Mouse (Mus musculus): ENCODE measurements around the gene Zdhhc7. TPM values are rescaled to one million over a fixed set of nuclear protein-coding genes. Genes with fewer than 3 reads are reported as not detected.
A peak's percentile ranks its signal among the peaks of the same experiment; 100 is the strongest.

Gene Zdhhc7
- total and polyA plus RNA-seq, 3 experiments, result 18.3 to 26.3 (median 23.7) TPM

GRCm38 (mm10) chr8:120083261-120083660 is 18.0 kb downstream of the Zdhhc7 start:
- Histone ChIP-seq H3K27me3 (replicated peaks) (no peaks in the 10 kb centered on the region), H3K9ac (ENCODE audit: insufficient read depth, low read depth) (no peak overlapping the region), H3K4me1 (ENCODE audit: control insufficient read depth in 1 of 2, insufficient read depth in 2 of 2) (peaks cover 19 to 22% of the 10 kb centered on the region in 2 experiments), H3K9me3 (replicated peaks; ENCODE audit: low read length) (no peaks in the 10 kb centered on the region), H3K4me3 (replicated peaks in 1 of 3; ENCODE audit: low read depth in 2 of 3, low read length in 2 of 3, poor library complexity in 1 of 3) (no peak overlapping the region), H3K79me2 (replicated peaks; ENCODE audit: control insufficient read depth, extremely low read depth, insufficient read depth, poor library complexity, severe bottlenecking) (no peaks in the 10 kb centered on the region), H3K4me2 (ENCODE audit: insufficient read depth, low read depth, poor library complexity, severe bottlenecking) (no peak overlapping the region), H3K36me3 (replicated peaks in 1 of 2; ENCODE audit: control insufficient read depth in 1 of 2, insufficient read depth in 1 of 2, low read length in 1 of 2) (peaks cover 56 to 69% of the 10 kb centered on the region in 2 experiments), H3K27ac (ENCODE audit: insufficient read depth, low read depth) (no peak overlapping the region)
- dilution Hi-C loops (cut with MboI; ENCODE audit: extremely low pct_ligation_motif_present, extremely low pct_unique_long_range_greater_than_20kb, low sequenced_read_pairs), result no loop called here
- no peak for DNase-seq (ENCODE audit: extremely low read depth)
- no peak for TF ChIP-seq NELFE (IDR thresholded peaks at IDR 0.05; ENCODE audit: low read depth, low read length)
- in situ Hi-C loops (cut with MboI; ENCODE audit: low pct_ligation_motif_present, low pct_unique_long_range_greater_than_20kb, low sequenced_read_pairs), result no loop called here

GRCm38 (mm10) chr8:120079361-120079760 is 21.9 kb downstream of the Zdhhc7 start:
- Histone ChIP-seq H3K4me1 (ENCODE audit: control insufficient read depth in 1 of 2, insufficient read depth in 2 of 2) (peaks cover 19 to 37% of the 10 kb centered on the region in 2 experiments), H3K4me2 (ENCODE audit: insufficient read depth, low read depth, poor library complexity, severe bottlenecking) (no peak overlapping the region), H3K36me3 (replicated peaks in 1 of 2; ENCODE audit: control insufficient read depth in 1 of 2, insufficient read depth in 1 of 2, low read length in 1 of 2) (peaks cover 21 to 31% of the 10 kb centered on the region in 2 experiments), H3K9ac (ENCODE audit: insufficient read depth, low read depth) (no peak overlapping the region), H3K79me2 (replicated peaks; ENCODE audit: control insufficient read depth, extremely low read depth, insufficient read depth, poor library complexity, severe bottlenecking) (no peaks in the 10 kb centered on the region), H3K27ac (ENCODE audit: insufficient read depth, low read depth) (no peak overlapping the region), H3K27me3 (replicated peaks) (peaks cover 27% of the 10 kb centered on the region), H3K9me3 (replicated peaks; ENCODE audit: low read length) (no peaks in the 10 kb centered on the region), H3K4me3 (replicated peaks in 1 of 3; ENCODE audit: low read depth in 2 of 3, low read length in 2 of 3, poor library complexity in 1 of 3) (no peak overlapping the region)
- in situ Hi-C loops (cut with MboI; ENCODE audit: low pct_ligation_motif_present, low pct_unique_long_range_greater_than_20kb, low sequenced_read_pairs), result loop anchor here (5.0 kb wide), 1 partner anchor 132 kb away; no protein-coding TSS in a partner anchor
- DNase-seq (ENCODE audit: extremely low read depth), result no peak
- dilution Hi-C loops (cut with MboI; ENCODE audit: extremely low pct_ligation_motif_present, extremely low pct_unique_long_range_greater_than_20kb, low sequenced_read_pairs), result no loop called here
- TF ChIP-seq MAZ (IDR thresholded peaks at IDR 0.05; ENCODE audit: low read depth, low read length), result no peak

- in situ Hi-C loops (cut with MboI; ENCODE audit: low pct_ligation_motif_present, low pct_unique_long_range_greater_than_20kb, low sequenced_read_pairs) (loop anchor here (5.0 kb wide), 1 partner anchor 131 kb away; no protein-coding TSS in a partner anchor), dilution Hi-C loops (cut with MboI; ENCODE audit: extremely low pct_ligation_motif_present, extremely low pct_unique_long_range_greater_than_20kb, low sequenced_read_pairs) (no loop called here)
- peak; percentile 66 for DNase-seq (ENCODE audit: extremely low read depth)
These were observed 23.2 kb downstream of the Zdhhc7 start for GRCm38 (mm10) chr8:120078080-120078479.

GRCm38 (mm10) chr8:120075347-120075746 is 25.9 kb downstream of the Zdhhc7 start:
- in situ Hi-C loops (cut with MboI; ENCODE audit: low pct_ligation_motif_present, low pct_unique_long_range_greater_than_20kb, low sequenced_read_pairs), result loop anchor here (5.0 kb wide), 1 partner anchor 128 kb away; no protein-coding TSS in a partner anchor
- no peaks in the 10 kb centered on the region for H3K79me2 ChIP-seq (replicated peaks; ENCODE audit: control insufficient read depth, extremely low read depth, insufficient read depth, poor library complexity, severe bottlenecking)
- H3K4me1 ChIP-seq (ENCODE audit: control insufficient read depth in 1 of 2, insufficient read depth in 2 of 2), result peaks cover 0 to 14% of the 10 kb centered on the region in 2 experiments; a peak in 2 of 4 replicates
- no peak overlapping the region for H3K4me3 ChIP-seq (replicated peaks in 1 of 3; ENCODE audit: low read depth in 2 of 3, low read length in 2 of 3, poor library complexity in 1 of 3)
- no peak overlapping the region for H3K27ac ChIP-seq (ENCODE audit: insufficient read depth, low read depth)
- H3K27me3 ChIP-seq (replicated peaks), result peaks cover 63% of the 10 kb centered on the region
- dilution Hi-C loops (cut with MboI; ENCODE audit: extremely low pct_ligation_motif_present, extremely low pct_unique_long_range_greater_than_20kb, low sequenced_read_pairs), result no loop called here
- H3K9me3 ChIP-seq (replicated peaks; ENCODE audit: low read length), result no peaks in the 10 kb centered on the region
- H3K4me2 ChIP-seq (ENCODE audit: insufficient read depth, low read depth, poor library complexity, severe bottlenecking), result no peak overlapping the region
- no peak for DNase-seq (ENCODE audit: extremely low read depth)
- peaks cover 0 to 2% of the 10 kb centered on the region in 2 experiments for H3K36me3 ChIP-seq (replicated peaks in 1 of 2; ENCODE audit: control insufficient read depth in 1 of 2, insufficient read depth in 1 of 2, low read length in 1 of 2)
- no peak overlapping the region for H3K9ac ChIP-seq (ENCODE audit: insufficient read depth, low read depth)
- TF ChIP-seq RCOR1 (conservative IDR thresholded peaks at IDR 0.05; ENCODE audit: low read depth, low read length) (no peak), JUND (conservative IDR thresholded peaks at IDR 0.05; ENCODE audit: low read depth, low read length) (no peak), MAFK (IDR thresholded peaks at IDR 0.05; ENCODE audit: insufficient replicate concordance, low read length) (no peak), TBP (conservative IDR thresholded peaks at IDR 0.05; ENCODE audit: low read depth, low read length) (no peak), TCF12 (IDR thresholded peaks at IDR 0.05; ENCODE audit: low read depth, low read length) (no peak), E2F4 (IDR thresholded peaks at IDR 0.05; ENCODE audit: insufficient replicate concordance, low read depth, low read length) (no peak), ZKSCAN1 (IDR thresholded peaks at IDR 0.05; ENCODE audit: borderline replicate concordance, low read depth, low read length) (no peak), CHD2 (IDR thresholded peaks at IDR 0.05; ENCODE audit: low read length) (no peak), SMC3 (IDR thresholded peaks at IDR 0.05; ENCODE audit: low read depth, low read length) (no peak), POLR2A (IDR thresholded peaks at IDR 0.05; ENCODE audit: low read depth, low read length) (no peak), RAD21 (IDR thresholded peaks at IDR 0.05; ENCODE audit: low read depth, low read length) (no peak), KAT2A (IDR thresholded peaks at IDR 0.05; ENCODE audit: insufficient replicate concordance, low read length) (no peak), ZNF384 (IDR thresholded peaks at IDR 0.05; ENCODE audit: low read depth, low read length) (no peak), MXI1 (IDR thresholded peaks at IDR 0.05; ENCODE audit: low read depth, low read length) (no peak)

More at GRCm38 (mm10) chr8:120078080-120078479, 23.2 kb downstream of the Zdhhc7 start:
- Histone ChIP-seq H3K9ac (ENCODE audit: insufficient read depth, low read depth) (no peak overlapping the region), H3K27ac (ENCODE audit: insufficient read depth, low read depth) (no peak overlapping the region), H3K4me2 (ENCODE audit: insufficient read depth, low read depth, poor library complexity, severe bottlenecking) (no peak overlapping the region), H3K79me2 (replicated peaks; ENCODE audit: control insufficient read depth, extremely low read depth, insufficient read depth, poor library complexity, severe bottlenecking) (no peaks in the 10 kb centered on the region), H3K4me3 (replicated peaks in 1 of 3; ENCODE audit: low read depth in 2 of 3, low read length in 2 of 3, poor library complexity in 1 of 3) (no peak overlapping the region), H3K36me3 (replicated peaks in 1 of 2; ENCODE audit: control insufficient read depth in 1 of 2, insufficient read depth in 1 of 2, low read length in 1 of 2) (peaks cover 13 to 23% of the 10 kb centered on the region in 2 experiments), H3K27me3 (replicated peaks) (peaks cover 39% of the 10 kb centered on the region), H3K4me1 (ENCODE audit: control insufficient read depth in 1 of 2, insufficient read depth in 2 of 2) (peaks cover 19 to 37% of the 10 kb centered on the region in 2 experiments), H3K9me3 (replicated peaks; ENCODE audit: low read length) (no peaks in the 10 kb centered on the region)
- TF ChIP-seq CTCF (conservative IDR thresholded peaks at IDR 0.05 in 1 of 2, IDR thresholded peaks at IDR 0.05 in 1 of 2; ENCODE audit: low read depth in 2 of 2, low read length in 2 of 2) (peak; percentile 36 to 78), KAT2A (IDR thresholded peaks at IDR 0.05; ENCODE audit: insufficient replicate concordance, low read length) (no peak), ELF1 (IDR thresholded peaks at IDR 0.05; ENCODE audit: low read depth, low read length) (peak; percentile 30; the same call in 1 of the 2 replicates), RAD21 (IDR thresholded peaks at IDR 0.05; ENCODE audit: low read depth, low read length) (peak; percentile 61), BHLHE40 (IDR thresholded peaks at IDR 0.05; ENCODE audit: low read depth, low read length) (no peak), SMC3 (IDR thresholded peaks at IDR 0.05; ENCODE audit: low read depth, low read length) (peak; percentile 71), RCOR1 (conservative IDR thresholded peaks at IDR 0.05; ENCODE audit: low read depth, low read length) (no peak), POLR2AphosphoS2 (IDR thresholded peaks at IDR 0.05; ENCODE audit: low read depth, low read length) (no peak)

Data from CH12.LX (cell line).